Mouse (Mus musculus) skeletal muscle tissue, postnatal 0 days (tissue): ENCODE results near the gene Ppan. TPM values are rescaled to one million over a fixed set of nuclear protein-coding genes. Genes with fewer than 3 reads are reported as not detected.

ENCODE experiments used
- microRNA-seq, 2 experiments: library from miRNA; unstranded; fragments of <30 nt; microRNA quantifications; one replicate each; pipeline ENCODE4; 2016
- polyA plus RNA-seq: library from polyadenylated mRNA; unstranded; fragments of >200 nt; fragmentation: Nextera tagmentation; extraction: Ambion mirVana; gene quantifications from 2 replicates; pipeline ENCODE4 v1.2.1, GENCODE M21; 2015

Ppan gene
- 27.7 and 28.3 TPM in 2 replicates for polyA plus RNA-seq

DNA sequence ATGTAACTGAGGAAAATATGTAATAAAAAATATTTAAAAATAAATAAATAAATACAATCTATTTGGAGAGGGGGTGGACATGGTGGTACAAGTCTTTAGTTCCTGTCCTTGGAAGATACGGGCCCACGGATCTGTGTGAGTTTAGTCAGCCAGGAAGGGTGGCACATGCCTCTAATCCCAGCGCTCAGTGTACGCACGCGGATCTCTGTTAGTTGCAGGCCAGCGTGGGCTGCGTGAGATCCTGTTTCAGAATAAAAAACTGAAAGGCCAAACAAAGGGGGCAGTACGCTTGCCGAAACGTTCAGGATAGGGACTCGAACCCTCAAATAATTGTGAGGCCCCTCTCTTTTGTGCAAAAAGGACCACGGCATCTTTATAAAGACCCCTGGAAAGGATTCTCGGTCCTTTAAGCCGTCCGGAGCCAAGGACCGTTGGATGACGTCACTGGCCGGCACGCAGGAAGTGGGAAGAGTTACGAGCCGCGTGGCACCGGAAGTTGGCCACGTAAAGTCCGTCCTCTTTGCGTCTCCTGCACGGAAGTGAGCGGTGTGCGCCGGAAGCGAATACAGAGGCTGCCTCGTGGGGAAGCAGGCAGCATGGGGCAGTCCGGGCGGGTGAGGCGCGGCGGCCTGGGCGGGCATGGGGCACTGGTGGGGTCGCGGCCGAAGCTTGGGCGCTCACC, at the start of gene Ppan:
TSS of gene Ppan (plus strand) at position 472 of the 682 bp plus-strand sequence.

DNA sequence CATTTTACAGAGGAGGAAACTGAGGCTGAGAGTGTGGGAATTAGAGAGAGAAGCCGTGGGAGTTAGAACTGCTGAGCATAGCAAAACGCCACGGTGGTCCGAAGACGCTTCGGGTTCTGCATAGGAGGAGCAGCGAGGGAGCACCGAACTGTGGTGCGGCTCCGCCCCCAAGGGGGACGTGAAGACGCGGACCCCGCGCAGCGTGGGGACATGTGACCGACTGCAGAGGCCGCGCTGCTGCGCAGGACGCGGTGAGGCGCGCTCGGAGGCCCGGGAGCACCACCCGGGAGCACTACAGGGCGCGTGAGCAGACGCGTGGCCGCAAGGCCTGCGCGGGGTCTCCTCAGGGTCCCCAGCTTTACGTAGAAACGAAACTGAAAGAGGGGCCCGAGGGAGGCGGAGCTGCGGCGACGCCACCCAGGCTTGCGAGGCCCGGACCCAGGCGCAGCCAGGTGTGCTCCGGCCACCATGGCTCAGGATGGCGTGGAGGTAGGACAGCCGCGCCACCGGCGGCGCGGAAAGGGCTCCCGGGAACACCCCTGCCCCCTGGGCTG, 19.4 kb upstream of the Ppan start, which contains the start of gene A230050P20Rik:
TSS of gene A230050P20Rik (plus strand) at position 195 of the 554 bp plus-strand sequence.

DNA sequence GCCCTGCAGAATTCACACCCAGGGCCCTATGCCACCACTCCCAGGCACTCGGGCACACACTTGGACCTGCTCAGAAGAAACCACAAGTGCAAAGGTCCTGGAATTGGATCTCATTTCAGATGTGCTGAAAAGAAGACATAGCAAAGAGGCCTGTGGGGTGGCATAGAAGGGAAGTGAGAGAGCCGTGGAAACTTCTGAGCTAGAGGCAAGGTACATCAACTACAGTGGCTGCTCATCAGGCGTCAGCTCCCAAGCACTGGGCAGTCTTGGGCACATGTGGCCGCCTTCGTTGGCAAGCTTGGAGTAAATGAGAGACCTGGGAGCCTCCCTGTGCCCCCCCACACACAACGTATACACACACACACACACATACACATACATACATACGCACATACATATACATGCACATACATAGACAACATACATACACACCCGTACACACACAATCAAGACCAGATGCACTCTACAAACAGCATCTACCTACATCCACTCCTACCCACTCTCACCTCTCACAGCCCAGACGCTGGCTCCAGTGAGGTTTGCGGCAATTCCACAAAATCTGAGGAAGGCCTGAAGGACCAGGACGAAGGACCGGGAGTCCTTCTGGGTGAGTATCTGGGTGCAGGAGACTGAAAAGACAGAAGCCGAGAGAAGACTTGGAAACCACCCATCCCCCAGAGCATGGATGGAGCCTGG, 8.7 kb upstream of the Ppan start, which contains the start of gene Angptl6:
TSS of gene Angptl6 (minus strand) at position 631 of the 696 bp plus-strand sequence.

DNA sequence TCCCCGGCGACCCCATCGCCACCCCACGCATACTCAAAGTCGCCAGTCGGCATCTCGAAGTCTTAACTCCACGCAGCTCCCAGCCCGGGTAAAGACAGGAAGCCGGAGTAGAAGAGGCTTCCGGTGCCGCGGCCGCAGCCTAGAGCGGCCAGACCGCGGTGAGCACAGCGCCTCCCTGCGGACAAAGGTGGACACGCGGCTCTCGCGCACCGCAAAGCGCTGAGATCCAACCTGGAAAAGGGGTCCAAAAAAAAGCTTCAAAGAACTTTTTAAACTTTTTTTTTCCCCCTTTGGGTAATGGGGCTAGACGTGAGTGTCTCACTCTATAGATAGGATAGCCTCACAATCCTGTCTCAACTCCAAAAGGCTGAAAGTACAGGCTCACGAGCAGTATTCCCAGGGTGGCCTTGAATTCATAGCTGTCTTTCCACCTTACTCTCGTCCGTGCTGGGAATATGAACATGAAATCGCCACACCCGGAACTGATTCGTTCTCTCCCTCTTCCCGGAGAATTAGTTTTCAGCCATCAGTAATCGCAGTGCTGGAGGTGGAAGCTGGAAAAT, 10.6 kb downstream of the Ppan start, which contains the start of gene Eif3g:
TSS of gene Eif3g (minus strand) at position 113 of the 563 bp plus-strand sequence.

Small RNA genes lying within 50 kb of the gene (microRNA-seq; reads per million reads assigned to microRNA genes)
- 0 to 0.10 reads per million in 2 experiments for gene Mir7081

Other genes starting within 250 kb of the Ppan start
- gene Ubl5, start 245.3 kb upstream of the Ppan start, polyA plus RNA-seq: 264 and 297 TPM in 2 replicates
- gene Fbxl12, start 243.4 kb upstream of the Ppan start, polyA plus RNA-seq: 13.1 and 13.8 TPM in 2 replicates
- 30.5 and 31.7 TPM in 2 replicates for gene Pin1, start 236.1 kb upstream of the Ppan start, polyA plus RNA-seq
- 1.0 and 1.9 TPM in 2 replicates for gene Olfm2, start 141.8 kb upstream of the Ppan start, polyA plus RNA-seq
- 32.7 and 37.9 TPM in 2 replicates for gene Col5a3, start 73.1 kb upstream of the Ppan start, polyA plus RNA-seq
- gene Rdh8, start 69.7 kb upstream of the Ppan start, polyA plus RNA-seq: not detected in 2 replicates
- 5.3 and 6.4 TPM in 2 replicates for gene A230050P20Rik, start 19.5 kb upstream of the Ppan start, polyA plus RNA-seq
- 4.1 and 4.4 TPM in 2 replicates for gene Angptl6, start 8.4 kb upstream of the Ppan start, polyA plus RNA-seq
- gene Eif3g, start 10.4 kb downstream of the Ppan start, polyA plus RNA-seq: 205 and 214 TPM in 2 replicates
- gene Dnmt1, start 71.7 kb downstream of the Ppan start, polyA plus RNA-seq: 12.7 and 13.9 TPM in 2 replicates
- gene S1pr2, start 88.6 kb downstream of the Ppan start, polyA plus RNA-seq: 14.7 and 17.5 TPM in 2 replicates
- gene Mrpl4, start 114.6 kb downstream of the Ppan start, polyA plus RNA-seq: 100 and 101 TPM in 2 replicates
- 5.1 and 7.8 TPM in 2 replicates for gene Icam1, start 127.8 kb downstream of the Ppan start, polyA plus RNA-seq
- gene Icam4, start 141.2 kb downstream of the Ppan start, polyA plus RNA-seq: 0.26 and 0.32 TPM in 2 replicates
- 0.06 and 0.10 TPM in 2 replicates for gene Icam5, start 143.9 kb downstream of the Ppan start, polyA plus RNA-seq
- gene Zglp1, start 178.9 kb downstream of the Ppan start, polyA plus RNA-seq: 0.54 TPM in 1 of 2 replicates, not detected in the other
- gene Gm49373, start 184.9 kb downstream of the Ppan start, polyA plus RNA-seq: 0.09 and 0.21 TPM in 2 replicates
- 46.8 and 48.7 TPM in 2 replicates for gene Fdx1l, start 185.4 kb downstream of the Ppan start, polyA plus RNA-seq
- 0.76 and 0.97 TPM in 2 replicates for gene Gm38431, start 203.8 kb downstream of the Ppan start, polyA plus RNA-seq
- gene Raver1, start 203.8 kb downstream of the Ppan start, polyA plus RNA-seq: 13.1 and 16.3 TPM in 2 replicates
- gene Tyk2, start 243.1 kb downstream of the Ppan start, polyA plus RNA-seq: 6.3 and 6.6 TPM in 2 replicates